Mouse (Mus musculus) liver, adult 2 months (tissue): ENCODE measurements around the gene Cse1l.

Experiments used
- CTCF ChIP-seq: fragments of 200-500 bp; IDR thresholded peaks from 2 replicates; pipeline ENCODE4 v1.5.1; 2011; ENCODE audit warnings: low read depth, low read length, control low read depth
- POLR2A ChIP-seq: fragments of 200-500 bp; IDR thresholded peaks from 2 replicates; pipeline ENCODE4 v1.6.1; 2011; ENCODE audit warnings: low read length, control low read depth; ENCODE audit not compliant: insufficient read depth; ENCODE audit errors: extremely low read depth

DNA sequence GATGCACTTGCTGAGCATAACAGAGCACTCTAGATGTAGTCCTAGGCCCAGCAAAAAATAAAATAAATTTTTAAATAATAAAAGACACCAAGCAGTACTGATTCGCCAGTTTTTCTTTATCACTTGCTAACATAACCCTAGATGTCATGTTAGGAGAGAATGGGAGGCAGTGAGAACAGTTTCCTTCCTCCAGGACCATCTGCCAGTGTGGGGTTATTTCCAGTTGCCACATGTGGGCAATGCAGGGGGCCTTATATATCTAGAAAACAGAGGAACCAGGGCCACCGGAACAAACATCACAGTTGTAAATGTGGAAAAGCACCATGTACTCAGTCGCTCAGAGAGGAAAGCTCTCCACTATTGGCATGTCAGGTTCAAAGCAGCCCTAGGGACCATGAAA is 71.7 kb downstream of the Cse1l start:
- TF ChIP-seq CTCF: no peak
- TF ChIP-seq POLR2A: no peak
